Mouse (Mus musculus) common myeloid progenitor, adult 5-6 weeks (primary cell): Measurements from ENCODE around the gene Egf. TPM values are rescaled to one million over a fixed set of nuclear protein-coding genes. Genes with fewer than 3 reads are reported as not detected.
"Not testable (repeated sequence)": the region's sequence is repeated elsewhere in the genome, so short reads cannot be mapped to it uniquely, and the experiment has no call there.

Source experiments
- ATAC-seq: replicated peaks from 2 replicates; pipeline ENCODE4 v1.8.0; 2016; ENCODE audit warnings: low read depth, mild to moderate bottlenecking, moderate TSS enrichment, inconsistent platforms; ENCODE audit not compliant: poor library complexity, severe bottlenecking
- total RNA-seq: library from RNA; stranded (forward); fragments of 200-1000, 187-1606 nt; gene quantifications from 2 replicates; pipeline ENCODE4 v1.2.3, GENCODE M21; 2017

Egf gene
- 0.82 and 2.7 TPM in 2 replicates for total RNA-seq

DNA sequence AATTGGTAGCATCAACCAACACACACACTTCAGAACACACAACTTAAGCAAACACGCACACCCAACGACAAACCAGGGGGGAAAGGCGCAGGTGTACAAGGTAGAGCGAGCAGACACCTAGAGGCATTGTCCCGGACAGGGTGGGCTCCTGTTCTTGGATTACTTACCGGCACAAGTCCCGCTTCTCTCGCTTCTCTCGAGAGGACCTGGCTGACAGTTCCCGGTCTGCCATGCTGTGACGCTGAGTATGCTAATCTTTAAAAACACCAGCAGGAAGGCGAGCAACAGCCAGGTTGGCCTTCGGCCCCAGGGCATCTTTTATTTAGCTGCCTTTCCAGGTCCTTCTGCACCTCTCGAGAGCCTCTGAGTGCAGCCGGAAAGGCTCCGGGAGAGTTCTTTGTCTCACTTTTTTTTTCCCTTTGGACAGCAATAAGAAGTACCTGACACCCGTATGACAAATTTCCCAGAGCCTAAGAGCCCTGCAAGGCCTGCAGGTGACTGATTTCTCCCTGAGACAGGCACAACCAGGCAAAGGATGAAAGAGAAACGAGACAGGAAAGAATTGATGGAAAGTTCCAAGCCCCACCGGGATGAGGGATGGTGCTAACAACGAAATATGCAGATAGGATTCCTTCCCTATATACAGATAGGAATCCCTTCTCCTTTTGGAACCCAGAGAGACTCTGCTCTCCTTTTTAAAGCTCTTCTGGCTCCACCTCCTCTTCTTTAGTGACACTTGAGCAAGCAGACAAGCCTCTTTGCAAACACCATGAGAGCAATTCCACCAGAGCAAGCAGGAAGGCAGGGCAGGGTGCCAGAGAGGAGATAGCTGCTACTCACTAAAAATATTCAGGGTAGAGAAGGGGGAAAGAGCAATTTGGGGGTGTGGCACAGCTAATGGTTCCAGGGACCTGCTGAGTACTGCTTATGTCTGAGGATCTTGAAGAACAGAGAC, at the start of gene Egf:
Gene Egf (minus strand): TSS at position 667 of the 955 bp plus-strand sequence.
- no peak for ATAC-seq

DNA sequence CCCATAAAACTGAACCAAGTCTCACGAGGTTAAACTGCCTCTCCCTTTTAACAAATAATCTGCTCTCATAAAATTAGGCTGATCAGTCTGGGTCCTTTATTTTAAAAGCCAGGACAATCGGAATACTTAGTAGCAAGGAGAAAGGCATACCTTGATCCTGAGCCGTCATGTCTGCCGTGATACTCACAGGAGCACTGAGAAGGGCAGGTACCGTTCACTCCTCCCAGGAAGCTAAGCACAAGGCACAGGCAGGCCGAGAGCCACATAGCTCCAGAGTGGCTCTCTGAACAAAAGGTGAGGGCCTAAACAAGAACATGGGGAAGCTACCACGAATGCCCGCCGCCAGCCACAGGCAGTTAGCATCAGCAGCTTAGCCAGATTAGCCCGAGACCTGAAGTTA, 48.6 kb upstream of the Egf start, which contains the start of gene Lrit3:
Gene Lrit3 (minus strand): TSS at position 266 of the 400 bp plus-strand sequence.
- ATAC-seq, result no peak

DNA sequence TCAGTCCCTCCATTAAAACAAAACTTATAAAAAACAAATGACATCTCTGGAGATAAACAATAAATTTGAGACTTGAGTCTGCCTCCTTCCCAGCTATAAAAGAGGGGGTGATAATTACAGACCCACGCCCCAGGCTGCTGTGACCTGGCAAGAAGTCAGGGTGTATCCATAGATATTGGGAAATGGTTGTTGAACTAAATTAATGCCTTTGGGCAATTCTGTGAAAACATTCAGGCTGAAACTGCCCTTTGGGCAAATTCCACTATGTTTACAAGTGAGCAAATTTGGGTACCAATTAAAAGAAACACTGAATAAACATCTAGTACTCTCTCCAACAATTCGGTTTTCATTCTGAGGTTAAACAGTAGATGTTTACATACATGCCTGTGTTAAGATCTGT, 43.9 kb upstream of the Egf start:
- no peak for ATAC-seq

DNA sequence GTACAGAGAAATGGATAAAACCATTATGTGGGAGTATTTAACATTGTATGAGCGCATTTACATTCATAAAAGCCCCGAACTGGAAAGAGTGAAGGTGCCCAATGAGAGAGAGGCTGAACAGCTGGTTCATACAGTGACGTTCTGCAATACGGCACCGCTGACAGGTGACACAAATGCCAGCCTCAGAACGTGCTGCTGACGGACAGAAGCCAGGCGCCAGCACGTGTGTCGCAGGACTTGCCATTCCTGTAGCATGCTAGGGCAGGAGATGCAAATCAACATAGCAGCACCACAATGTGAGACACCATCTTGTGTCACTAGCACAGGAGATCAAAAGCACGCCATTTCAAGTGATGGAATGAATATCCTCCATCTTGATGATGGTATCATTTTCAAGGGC, 43.4 kb upstream of the Egf start:
- no peak for ATAC-seq

DNA sequence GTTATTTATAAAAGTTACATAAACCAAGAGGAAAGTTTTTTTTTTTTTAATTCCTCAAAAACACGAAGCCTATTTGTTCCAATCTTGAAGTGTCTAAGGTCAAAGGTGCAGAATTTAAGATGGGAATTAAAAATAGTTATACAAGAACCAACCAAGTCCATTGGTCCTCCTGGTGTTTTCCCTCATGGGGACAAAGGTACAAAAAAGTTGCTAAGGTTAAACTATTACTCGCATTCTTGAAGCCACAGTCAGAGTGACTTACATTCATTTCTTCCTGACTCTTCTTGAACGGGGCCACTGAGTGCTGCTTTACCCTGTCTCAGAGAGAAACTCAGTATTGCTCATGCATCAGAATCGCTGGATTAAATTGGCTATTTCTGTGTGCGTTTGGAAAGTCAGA, 42.2 kb upstream of the Egf start:
- no peak for ATAC-seq

DNA sequence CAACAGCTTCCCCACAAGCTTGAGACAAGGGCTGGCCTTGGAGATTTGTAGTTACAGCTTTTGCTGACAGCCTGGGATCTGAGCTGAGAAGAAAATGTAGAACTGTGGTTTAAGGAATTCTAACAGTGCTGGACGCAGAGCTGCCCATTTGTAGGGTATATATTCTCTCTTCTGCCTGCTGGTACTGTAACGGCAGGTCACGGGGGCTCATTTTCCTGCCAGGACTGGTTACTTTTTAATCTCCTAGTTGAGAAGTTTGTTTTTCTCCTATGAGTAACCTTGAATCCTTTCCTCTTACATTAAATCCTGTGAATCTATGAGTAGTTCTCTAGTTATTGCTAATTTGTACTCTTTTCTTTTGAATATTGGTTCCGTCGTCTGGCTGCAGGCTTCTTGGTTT, 38.7 kb upstream of the Egf start:
- ATAC-seq, result no peak

DNA sequence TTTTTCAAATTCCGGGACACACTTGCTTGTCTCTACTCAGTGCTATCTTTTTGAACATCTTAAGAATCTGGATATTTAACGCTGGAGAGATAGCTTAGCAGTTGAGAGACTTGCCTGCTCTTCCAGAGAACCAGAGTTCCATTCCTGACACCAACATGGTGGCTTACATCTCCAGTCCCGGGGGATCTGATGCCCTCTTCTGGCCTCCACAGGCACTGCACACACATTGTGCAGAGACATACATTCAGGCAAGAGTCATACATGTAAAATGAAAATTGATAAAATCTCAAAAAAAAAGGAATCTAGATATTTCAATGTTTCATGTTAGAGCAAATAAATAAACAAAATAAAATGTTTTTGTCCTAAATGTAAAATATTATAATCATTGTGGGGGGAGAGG, 27.6 kb upstream of the Egf start:
- ATAC-seq, result no peak

DNA sequence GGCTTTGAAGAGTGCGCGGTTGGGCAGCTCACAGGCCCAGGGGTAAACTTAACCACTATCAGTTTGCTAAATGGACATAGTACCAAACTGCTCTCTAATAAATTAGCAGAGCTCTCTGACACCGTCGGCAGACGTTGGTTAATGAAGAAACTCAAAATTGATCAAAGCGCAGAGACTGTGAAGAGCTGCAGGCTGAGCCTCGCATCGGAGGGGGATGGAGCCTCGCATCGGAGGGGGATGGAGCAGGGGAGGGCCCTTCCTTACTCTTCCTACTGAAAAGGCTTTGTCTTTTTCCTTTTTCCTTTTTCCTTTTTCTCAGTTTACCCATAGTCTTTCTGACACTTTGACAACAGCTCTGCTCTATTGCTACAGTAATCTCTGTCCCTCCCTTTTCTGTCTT, 26.3 kb upstream of the Egf start:
- no peak for ATAC-seq

DNA sequence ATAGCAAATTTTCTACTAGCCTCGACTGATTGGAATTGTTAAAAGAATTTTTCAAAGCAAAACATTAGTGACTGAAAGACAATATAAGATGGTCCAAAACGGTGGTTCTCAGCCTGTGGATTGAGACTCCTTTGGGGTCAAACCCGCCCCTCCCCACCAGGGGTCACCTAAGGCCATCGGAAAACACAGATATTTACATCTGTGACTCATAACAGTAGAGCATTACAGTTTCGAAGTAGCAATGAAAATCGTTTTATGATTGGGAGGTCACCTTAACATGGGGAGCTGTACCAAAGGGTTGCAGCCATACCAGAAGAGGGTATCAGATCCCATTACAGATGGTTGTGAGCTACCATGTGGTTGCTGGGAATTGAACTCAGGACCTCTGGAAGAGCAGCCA, 16.1 kb upstream of the Egf start:
- no peak for ATAC-seq

DNA sequence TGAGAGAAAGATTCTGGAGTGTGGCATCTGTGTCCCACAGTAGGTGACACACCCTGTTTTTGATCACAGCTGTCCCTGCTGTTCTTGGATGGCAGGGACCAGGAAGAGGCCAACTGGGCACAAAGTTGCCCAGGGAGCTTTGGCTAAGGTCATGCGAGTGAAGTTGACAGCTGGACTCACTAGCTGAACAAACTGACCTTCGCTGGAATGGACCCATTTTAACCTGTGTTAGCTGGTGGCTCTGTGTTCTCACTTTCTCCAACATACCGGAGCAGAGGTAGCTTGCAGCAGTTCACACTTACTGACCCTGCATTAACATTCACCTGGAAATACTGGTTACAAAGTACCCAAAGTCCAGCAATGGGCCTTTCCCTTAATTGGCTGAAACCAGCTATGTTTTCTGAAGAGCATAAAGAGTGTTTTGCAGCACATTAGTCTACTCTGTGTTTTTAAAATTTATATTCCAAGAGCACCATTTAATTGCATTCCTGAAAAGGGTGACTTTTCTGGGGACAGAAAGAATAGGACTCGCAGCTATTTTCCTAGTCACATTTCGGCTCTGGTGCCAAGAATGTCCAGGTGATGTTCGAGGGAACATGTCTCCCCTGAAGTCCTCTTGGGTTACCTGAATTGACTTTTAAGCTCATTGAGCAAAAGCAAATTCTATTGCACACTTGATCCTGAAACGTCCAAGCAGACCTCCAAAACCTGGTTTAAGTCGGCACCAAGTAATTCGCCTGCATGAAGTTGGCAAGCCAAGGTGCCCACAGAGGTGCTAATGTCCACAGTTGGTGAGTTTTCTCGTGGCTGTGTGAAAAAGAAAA, 12.1 kb upstream of the Egf start:
- no peak for ATAC-seq

DNA sequence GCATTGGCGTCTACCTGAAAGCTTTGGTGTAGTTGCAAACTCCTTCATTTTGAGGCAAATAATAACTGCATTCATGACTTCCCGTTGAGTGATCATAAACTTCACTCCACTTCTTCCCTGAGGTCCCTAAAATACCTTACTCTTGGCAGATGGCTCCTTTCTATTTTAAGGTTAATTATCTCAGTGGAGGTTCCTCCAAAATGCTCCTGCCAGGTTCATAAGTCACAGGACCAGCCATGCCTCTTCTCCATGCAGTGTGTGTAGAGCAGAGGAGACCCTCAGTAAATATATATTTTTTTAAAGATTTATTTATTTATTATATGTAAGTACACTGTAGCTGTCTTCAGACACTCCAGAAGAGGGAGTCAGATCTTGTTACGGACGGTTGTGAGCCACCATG, 11.0 kb upstream of the Egf start:
- ATAC-seq, result no peak

DNA sequence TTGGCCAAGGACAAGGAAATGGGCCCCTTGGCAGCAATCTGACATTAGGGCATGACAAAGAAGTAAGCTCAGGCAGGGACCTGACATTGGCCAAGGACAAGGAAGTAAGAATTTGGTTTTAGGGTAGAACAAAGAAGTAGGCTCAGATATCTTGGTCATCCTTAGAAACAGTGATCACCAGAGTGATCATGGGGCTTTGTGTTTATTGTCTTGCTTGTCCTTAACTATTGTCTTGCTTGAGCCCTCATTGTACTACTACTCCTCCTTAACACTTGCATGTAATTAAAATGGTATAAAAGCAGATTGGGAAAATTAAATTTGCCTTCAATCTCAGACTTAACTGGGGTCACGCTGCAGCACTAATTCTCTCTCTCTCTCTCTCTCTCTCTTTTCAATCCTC, 2.5 kb upstream of the Egf start:
- not testable (repeated sequence) for ATAC-seq

DNA sequence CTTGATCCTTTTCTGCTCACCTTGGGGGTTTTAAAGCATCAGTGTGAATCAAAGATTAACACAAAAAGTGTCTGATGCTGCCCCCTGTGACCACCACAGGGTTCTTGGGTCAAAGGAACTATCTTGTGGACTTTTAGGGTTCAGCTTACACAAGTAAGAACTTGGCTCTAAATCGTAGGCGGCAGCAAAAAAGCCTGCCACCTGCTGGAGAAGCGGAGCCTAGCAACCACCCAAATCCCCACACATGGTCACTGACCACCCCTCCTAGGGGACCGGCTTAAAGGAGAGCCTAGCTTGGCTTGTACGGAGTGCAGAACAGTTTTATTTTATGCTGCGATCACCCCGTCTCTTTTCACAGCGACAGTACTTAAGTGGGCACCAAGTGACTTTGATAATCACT, 10.3 kb downstream of the Egf start:
- ATAC-seq, result peak; percentile 80

DNA sequence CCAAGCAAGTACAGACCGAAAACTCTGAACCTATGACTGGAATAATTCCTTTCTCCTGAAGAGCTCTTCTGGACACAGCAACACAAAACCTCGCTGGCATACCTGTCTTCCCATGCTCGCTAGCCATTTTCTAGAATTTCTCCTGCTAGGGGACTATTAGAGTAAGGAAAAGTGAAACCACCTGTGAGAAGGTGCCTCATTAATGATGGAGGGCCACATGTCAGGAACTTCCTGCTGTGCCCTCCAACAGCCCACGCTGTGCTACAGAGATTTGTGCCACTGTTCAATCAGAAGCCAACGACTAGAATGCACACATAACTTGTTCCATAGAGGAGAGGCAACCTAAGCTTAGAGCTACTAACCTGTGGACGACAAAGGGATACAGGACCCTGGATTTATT, 12.3 kb downstream of the Egf start:
- no peak for ATAC-seq

DNA sequence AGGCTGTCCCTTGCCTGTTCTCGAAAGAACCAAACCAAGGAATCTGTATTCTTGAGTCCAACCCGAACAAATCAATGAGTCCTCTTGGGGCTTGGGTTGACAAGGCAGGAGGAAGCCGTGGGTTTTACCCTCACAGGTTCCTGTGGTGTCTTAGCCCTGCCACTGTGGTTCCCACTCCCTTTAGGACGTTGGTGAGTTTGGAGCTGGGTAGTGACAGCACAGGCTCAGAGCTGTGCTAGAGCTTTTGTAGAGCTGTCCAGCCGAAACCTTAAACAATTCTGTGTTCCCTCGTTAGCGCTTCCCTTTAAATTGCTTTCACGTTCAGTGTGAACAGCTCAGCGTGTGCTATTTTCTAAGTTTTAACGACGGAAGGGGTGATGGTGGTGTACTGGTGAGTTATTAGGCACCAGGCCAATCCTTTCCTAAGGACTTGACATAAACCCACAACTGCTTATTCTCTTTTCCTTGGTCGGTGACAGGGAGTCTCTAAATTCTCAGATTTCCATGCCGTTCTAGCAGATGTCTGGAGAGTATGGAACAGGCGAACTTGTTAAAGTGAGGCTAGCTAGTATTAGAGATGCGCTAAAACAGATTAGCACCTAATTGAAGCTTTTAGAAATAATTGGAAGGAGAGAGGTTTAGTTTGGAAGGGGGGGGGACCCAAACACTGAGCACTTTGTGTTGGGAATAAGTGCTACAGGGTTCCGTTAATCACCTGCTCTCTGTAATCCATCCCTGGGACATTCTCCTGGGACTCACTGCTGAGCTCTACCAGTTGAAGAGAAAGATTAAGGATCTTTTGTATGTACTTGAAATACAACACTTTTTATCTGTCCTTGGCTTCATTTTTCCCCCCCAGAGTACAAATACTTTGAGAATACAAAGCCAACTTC, 16.6 kb downstream of the Egf start:
- ATAC-seq, result 0 out of 2 replicates have a peak, but pooled peaks have one; percentile 25

DNA sequence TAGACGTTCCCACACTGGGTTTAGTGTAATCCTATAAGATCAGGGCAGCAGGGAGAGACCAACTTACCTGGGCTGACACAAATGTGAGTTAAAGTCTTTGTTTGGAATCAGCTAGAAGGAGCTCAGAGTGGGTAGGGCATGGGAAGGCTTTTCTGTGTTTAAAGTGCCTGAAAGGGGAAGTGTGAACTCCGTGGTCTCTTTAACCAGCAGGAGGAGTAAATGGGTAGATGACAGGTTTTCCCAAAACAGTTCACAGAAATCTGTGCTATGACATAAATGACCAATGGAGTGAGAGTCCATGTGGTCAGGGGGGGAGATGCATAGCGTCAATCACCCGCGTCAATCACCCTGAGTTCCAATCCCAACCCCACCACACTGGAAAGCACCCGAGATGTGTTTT, 23.5 kb downstream of the Egf start:
- peak; percentile 50; the same call in 1 of the 2 replicates for ATAC-seq

DNA sequence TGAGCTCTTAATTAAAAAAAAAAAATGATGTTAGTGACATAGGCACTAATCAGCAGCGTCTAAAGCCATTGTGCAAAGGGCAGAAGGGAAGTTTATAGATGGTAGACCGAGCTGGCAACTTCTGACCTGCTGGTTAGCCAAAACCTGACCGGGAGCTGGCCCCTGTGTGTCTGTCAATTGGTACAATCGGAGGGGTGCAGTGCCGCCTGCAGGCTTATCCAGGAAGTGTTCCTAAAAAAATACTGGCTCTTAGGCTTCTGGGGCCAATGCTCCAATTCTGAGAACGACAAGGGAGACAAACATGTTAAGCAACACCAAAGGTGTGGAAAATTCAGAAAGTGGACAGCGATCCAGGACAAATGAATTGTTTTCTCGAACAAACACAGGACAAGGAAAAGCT, 24.7 kb downstream of the Egf start:
- peak; percentile 78 for ATAC-seq

DNA sequence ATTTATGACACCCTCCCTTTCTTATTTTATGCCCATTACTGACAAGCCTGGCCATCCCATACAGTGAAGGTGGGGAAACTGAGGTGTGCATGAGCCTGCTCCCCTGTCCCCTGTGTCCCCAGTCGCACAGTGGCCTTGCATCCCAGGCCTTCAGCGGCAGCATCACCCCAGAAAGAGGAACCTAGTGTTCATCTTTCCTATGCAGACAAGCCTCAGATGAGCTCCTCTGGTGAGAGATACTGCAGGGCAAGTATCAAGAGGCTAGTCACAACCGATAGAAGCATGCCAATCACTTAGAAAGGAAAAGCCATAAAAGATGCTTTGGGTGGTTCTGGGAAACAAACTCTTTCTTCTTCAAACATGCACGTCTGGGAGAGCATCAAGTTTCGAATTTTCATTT, 25.2 kb downstream of the Egf start:
- no peak for ATAC-seq

DNA sequence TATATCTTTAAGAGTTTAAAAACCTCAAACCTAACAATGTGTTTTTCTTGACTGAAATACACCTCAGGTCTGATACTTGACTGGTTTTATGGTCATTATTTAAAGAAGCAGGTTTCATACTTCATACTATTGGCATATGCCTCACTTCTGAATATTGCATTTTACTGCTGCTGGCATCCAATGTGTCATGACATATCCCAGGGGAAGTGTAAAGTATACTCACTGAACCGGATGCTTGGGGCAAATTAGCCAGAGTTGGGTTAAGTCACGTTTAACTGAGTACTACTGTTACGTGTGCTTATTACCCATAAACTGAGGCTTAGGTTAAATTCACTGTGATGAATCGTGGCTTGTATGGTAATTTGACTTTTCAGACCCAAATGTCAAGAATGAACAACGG, 29.5 kb downstream of the Egf start:
- no peak for ATAC-seq

DNA sequence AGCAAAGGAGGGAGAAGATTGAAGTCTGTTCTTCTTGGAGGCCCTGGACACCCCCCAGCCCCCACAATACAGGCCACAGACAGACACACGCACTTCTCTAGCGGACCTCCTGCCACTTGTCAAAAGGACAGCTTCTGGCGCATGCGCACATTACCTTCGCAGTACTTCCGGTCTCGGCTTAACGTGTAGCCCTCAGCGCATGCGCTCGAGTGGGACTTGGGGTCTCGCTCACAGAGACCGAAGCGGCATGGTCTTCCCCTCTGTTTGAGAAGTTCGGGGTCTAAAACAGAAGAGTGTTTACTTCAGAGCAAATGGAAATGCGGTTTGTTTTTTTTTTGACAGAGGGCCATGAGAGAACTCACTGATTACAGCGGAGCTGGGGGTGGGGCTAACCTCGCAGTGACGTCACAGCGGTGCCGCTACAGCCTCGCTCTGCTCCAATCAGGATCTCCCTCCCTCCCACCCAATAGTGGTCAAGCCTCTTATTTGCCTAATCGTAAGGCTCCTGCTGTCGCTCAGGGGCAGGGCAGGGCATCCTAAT, 30.1 kb downstream of the Egf start:
- ATAC-seq, result peak; percentile 95
